Mouse (Mus musculus): Measurements from ENCODE around the gene Fam173a. TPM values are rescaled to one million over a fixed set of nuclear protein-coding genes. Genes with fewer than 3 reads are reported as not detected.

Gene Fam173a
- polyA plus RNA-seq, 1 experiment, result 26.0 TPM

DNA sequence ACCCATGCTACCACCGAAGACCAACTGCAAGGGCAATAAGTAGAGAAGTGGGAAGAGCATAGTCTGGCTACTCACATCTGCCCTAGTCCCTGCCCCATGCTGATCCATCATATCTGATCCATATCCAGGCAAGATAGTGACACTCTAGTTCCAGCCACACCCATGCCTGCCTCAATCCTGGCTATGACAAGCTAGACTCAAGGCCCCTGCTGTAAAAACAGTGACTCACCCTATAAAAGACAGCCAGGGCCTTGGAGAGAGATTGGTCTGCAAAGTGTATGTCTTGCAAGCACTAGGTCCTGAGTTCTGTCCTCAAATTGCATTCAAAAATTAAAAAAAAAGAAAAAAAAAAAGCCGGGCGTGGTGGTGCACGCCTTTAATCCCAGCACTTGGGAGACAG is 13.8 kb upstream of the Fam173a start:
- Histone ChIP-seq H3K36me3 (ENCODE audit: control insufficient read depth, insufficient read depth, low read length, poor library complexity, severe bottlenecking) (no peaks in the 10 kb centered on the region), H3K9me3 (replicated peaks; ENCODE audit: control insufficient read depth, insufficient read depth, low read length, poor library complexity, severe bottlenecking) (no peaks in the 10 kb centered on the region), H3K9ac (ENCODE audit: low read depth, poor library complexity, severe bottlenecking) (no peak overlapping the region), H3K4me1 (ENCODE audit: control insufficient read depth, insufficient read depth, low read length) (no peaks in the 10 kb centered on the region), H3K27ac (ENCODE audit: insufficient read depth, low read length) (no peak overlapping the region), H3K27me3 (ENCODE audit: control insufficient read depth, insufficient read depth, low read length, poor library complexity, severe bottlenecking) (no peaks in the 10 kb centered on the region), H3K4me3 (ENCODE audit: low read depth, low read length) (no peak overlapping the region)
- TF ChIP-seq EP300 (IDR thresholded peaks at IDR 0.05; ENCODE audit: insufficient read depth, low read depth, low read length) (no peak), POLR2A (IDR thresholded peaks at IDR 0.05; ENCODE audit: insufficient read depth, low read length) (no peak), CTCF (IDR thresholded peaks at IDR 0.05; ENCODE audit: low read depth, low read length) (no peak)

DNA sequence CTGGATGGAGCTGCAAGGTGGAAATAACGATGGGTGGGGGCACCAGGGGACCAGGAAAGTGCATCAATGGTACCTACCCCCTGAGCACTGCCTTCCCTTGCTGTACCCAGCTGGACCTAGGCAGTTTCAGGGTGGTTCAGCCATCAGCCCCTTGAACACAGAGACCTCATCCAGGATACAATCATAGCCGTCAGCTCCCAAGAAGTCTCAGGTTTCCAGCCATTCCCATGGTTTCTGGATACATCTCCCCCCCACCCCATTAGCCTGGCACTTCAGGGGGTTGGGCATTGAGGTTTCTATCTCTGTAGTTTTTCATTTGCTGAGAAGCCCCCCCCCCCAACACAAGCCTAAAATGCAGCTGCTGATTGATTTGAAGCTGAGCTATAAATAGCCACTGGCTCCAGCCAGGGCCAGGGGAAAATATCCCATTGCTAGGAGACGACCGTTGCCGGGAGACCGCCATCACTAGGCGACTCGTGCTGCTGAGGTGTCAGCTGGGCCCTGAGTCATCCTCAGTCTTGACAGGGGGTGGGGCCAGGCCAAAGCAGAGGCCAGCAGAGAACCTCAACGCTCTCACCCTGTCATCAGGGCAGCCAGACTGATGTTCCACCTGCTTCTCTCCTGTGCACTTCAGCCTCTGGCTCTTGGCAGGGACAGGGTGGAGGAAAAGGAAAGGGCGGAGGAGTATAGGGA is 10.3 kb upstream of the Fam173a start:
- TF ChIP-seq EP300 (IDR thresholded peaks at IDR 0.05; ENCODE audit: insufficient read depth, low read depth, low read length) (no peak), CTCF (IDR thresholded peaks at IDR 0.05; ENCODE audit: low read depth, low read length) (no peak), POLR2A (IDR thresholded peaks at IDR 0.05; ENCODE audit: insufficient read depth, low read length) (no peak)
- no peak overlapping the region for H3K27ac ChIP-seq (ENCODE audit: insufficient read depth, low read length)
- no peaks in the 10 kb centered on the region for H3K4me1 ChIP-seq (ENCODE audit: control insufficient read depth, insufficient read depth, low read length)
- no peaks in the 10 kb centered on the region for H3K9me3 ChIP-seq (replicated peaks; ENCODE audit: control insufficient read depth, insufficient read depth, low read length, poor library complexity, severe bottlenecking)
- H3K27me3 ChIP-seq (ENCODE audit: control insufficient read depth, insufficient read depth, low read length, poor library complexity, severe bottlenecking), result no peaks in the 10 kb centered on the region
- no peak overlapping the region for H3K4me3 ChIP-seq (ENCODE audit: low read depth, low read length)
- no peaks in the 10 kb centered on the region for H3K36me3 ChIP-seq (ENCODE audit: control insufficient read depth, insufficient read depth, low read length, poor library complexity, severe bottlenecking)
- no peak overlapping the region for H3K9ac ChIP-seq (ENCODE audit: low read depth, poor library complexity, severe bottlenecking)

DNA sequence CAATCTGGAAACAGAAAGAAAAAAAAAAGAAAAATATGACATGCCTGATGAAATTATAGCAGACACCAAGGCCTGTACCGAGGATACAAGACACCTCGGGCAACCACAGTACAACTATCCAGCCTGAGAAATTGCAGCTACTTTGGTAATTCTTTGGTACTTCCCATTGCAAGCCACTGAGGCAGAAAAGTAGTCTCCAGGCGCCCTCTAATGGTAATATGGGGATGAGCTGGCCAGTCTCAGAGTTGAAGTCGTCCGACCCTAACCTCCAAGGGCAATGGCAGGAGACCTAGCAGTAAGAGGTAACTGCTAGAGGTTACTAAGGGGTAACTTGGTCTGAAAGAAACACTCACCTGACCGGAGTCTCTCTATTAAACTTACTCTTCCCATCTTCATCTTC is 8.3 kb upstream of the Fam173a start:
- H3K4me1 ChIP-seq (ENCODE audit: control insufficient read depth, insufficient read depth, low read length), result no peaks in the 10 kb centered on the region
- H3K27me3 ChIP-seq (ENCODE audit: control insufficient read depth, insufficient read depth, low read length, poor library complexity, severe bottlenecking), result no peaks in the 10 kb centered on the region
- no peak overlapping the region for H3K27ac ChIP-seq (ENCODE audit: insufficient read depth, low read length)
- H3K9ac ChIP-seq (ENCODE audit: low read depth, poor library complexity, severe bottlenecking), result no peak overlapping the region
- H3K36me3 ChIP-seq (ENCODE audit: control insufficient read depth, insufficient read depth, low read length, poor library complexity, severe bottlenecking), result no peaks in the 10 kb centered on the region
- H3K4me3 ChIP-seq (ENCODE audit: low read depth, low read length), result no peak overlapping the region
- TF ChIP-seq CTCF (IDR thresholded peaks at IDR 0.05; ENCODE audit: low read depth, low read length) (peak; percentile 68), EP300 (IDR thresholded peaks at IDR 0.05; ENCODE audit: insufficient read depth, low read depth, low read length) (no peak)
- no peaks in the 10 kb centered on the region for H3K9me3 ChIP-seq (replicated peaks; ENCODE audit: control insufficient read depth, insufficient read depth, low read length, poor library complexity, severe bottlenecking)

DNA sequence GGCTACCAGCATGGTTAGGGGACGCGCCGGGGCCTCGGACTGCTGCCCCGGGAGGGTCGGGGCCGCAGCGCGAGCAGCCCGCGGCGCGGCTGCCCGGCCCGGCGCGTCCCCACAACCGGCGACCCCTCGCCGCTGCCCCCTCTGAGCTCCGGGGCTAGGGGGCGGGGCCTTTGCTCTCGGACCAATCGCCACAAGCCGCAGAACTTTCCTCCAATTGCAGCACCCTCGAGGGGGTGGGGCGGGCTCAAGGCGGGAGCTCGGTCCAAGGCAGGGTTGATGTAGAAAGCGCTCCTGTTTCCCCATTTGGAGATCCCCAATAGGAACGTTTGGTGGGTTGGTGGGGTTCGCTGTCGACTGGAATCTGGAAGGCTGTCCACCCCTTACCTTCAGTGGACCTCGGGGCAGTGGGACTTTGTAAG is 4.3 kb upstream of the Fam173a start, which contains the start of gene Metrn:
Gene Metrn (minus strand): TSS at position 186 of the 419 bp plus-strand sequence.
- Histone ChIP-seq H3K9me3 (replicated peaks; ENCODE audit: control insufficient read depth, insufficient read depth, low read length, poor library complexity, severe bottlenecking) (no peaks in the 10 kb centered on the region), H3K27ac (ENCODE audit: insufficient read depth, low read length) (peak within 1 kb of the TSS; percentile 23; the same call in 1 of the 2 replicates), H3K4me1 (ENCODE audit: control insufficient read depth, insufficient read depth, low read length) (peaks cover 4% of the 10 kb centered on the region), H3K36me3 (ENCODE audit: control insufficient read depth, insufficient read depth, low read length, poor library complexity, severe bottlenecking) (no peaks in the 10 kb centered on the region), H3K27me3 (ENCODE audit: control insufficient read depth, insufficient read depth, low read length, poor library complexity, severe bottlenecking) (no peaks in the 10 kb centered on the region), H3K9ac (ENCODE audit: low read depth, poor library complexity, severe bottlenecking) (peak within 1 kb of the TSS; percentile 81), H3K4me3 (ENCODE audit: low read depth, low read length) (peak within 1 kb of the TSS; percentile 76)
- TF ChIP-seq POLR2A (IDR thresholded peaks at IDR 0.05; ENCODE audit: insufficient read depth, low read length) (peak; percentile 54), EP300 (IDR thresholded peaks at IDR 0.05; ENCODE audit: insufficient read depth, low read depth, low read length) (no peak)

DNA sequence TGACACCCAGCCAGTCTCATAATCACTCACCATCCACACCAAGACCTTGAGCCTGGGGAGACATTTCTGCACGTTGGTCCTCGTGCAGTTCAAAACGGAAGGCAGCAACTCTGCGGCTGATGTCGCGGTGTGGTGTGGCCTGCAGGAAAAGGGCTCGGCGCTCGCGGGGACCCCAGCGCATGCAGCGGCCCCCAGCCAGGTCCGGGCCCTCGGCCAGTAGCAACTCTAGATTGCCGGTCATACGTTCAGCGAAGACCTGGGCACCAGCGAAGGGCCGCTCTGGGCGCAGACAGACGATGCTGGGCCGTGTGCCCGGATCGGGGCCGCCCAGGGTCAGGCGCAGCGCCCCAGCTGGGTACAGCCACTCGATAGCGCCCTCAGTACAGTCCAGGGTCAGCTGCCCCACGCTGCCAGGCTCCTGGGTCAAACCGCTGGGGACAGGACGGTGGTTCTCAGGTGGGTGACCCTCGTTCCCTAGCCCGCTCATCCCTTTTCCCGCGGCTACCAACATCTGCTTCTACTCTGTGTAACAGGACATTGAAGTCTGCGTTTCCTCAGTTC is 3.6 kb upstream of the Fam173a start:
- Histone ChIP-seq H3K27me3 (ENCODE audit: control insufficient read depth, insufficient read depth, low read length, poor library complexity, severe bottlenecking) (no peaks in the 10 kb centered on the region), H3K9ac (ENCODE audit: low read depth, poor library complexity, severe bottlenecking) (peak overlapping the region; percentile 81), H3K9me3 (replicated peaks; ENCODE audit: control insufficient read depth, insufficient read depth, low read length, poor library complexity, severe bottlenecking) (no peaks in the 10 kb centered on the region), H3K4me1 (ENCODE audit: control insufficient read depth, insufficient read depth, low read length) (peaks cover 4% of the 10 kb centered on the region), H3K27ac (ENCODE audit: insufficient read depth, low read length) (no peak overlapping the region), H3K4me3 (ENCODE audit: low read depth, low read length) (peak overlapping the region; percentile 76), H3K36me3 (ENCODE audit: control insufficient read depth, insufficient read depth, low read length, poor library complexity, severe bottlenecking) (no peaks in the 10 kb centered on the region)
- TF ChIP-seq CTCF (IDR thresholded peaks at IDR 0.05; ENCODE audit: low read depth, low read length) (no peak), POLR2A (IDR thresholded peaks at IDR 0.05; ENCODE audit: insufficient read depth, low read length) (no peak), EP300 (IDR thresholded peaks at IDR 0.05; ENCODE audit: insufficient read depth, low read depth, low read length) (no peak)

DNA sequence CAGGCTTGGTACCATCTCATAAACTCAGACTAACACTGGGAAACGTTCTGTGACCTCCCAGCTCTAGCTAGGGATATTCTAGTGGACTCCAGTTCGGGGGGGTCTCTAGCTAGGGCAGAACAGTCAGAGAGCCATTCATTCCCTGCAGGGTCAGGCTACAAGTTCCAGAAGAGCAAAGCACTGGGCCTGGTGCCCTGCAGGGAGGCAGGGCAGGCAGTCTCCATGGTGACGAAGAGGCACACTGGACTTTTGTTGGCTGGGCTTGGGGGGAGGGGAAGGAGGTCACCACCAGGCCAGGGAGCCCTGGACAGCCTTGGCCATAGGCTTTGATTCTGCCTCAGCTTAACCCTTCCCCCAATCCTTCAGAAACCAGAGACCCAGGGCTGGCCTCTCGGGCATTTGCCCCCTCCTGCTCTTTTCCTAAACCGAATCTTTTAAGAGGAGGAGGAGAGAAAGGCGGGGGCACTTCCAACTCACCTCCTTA is 3.0 kb upstream of the Fam173a start, which contains the start of gene AC134908.4:
Gene AC134908.4 (minus strand): TSS at position 51 of the 484 bp plus-strand sequence.
- peak within 1 kb of the TSS; percentile 81 for H3K9ac ChIP-seq (ENCODE audit: low read depth, poor library complexity, severe bottlenecking)
- peaks cover 4% of the 10 kb centered on the region for H3K4me1 ChIP-seq (ENCODE audit: control insufficient read depth, insufficient read depth, low read length)
- H3K9me3 ChIP-seq (replicated peaks; ENCODE audit: control insufficient read depth, insufficient read depth, low read length, poor library complexity, severe bottlenecking), result no peaks in the 10 kb centered on the region
- H3K4me3 ChIP-seq (ENCODE audit: low read depth, low read length), result peak within 1 kb of the TSS; percentile 76
- no peaks in the 10 kb centered on the region for H3K36me3 ChIP-seq (ENCODE audit: control insufficient read depth, insufficient read depth, low read length, poor library complexity, severe bottlenecking)
- no peak for TF ChIP-seq POLR2A (IDR thresholded peaks at IDR 0.05; ENCODE audit: insufficient read depth, low read length)
- TF ChIP-seq CTCF (IDR thresholded peaks at IDR 0.05; ENCODE audit: low read depth, low read length), result no peak
- H3K27me3 ChIP-seq (ENCODE audit: control insufficient read depth, insufficient read depth, low read length, poor library complexity, severe bottlenecking), result no peaks in the 10 kb centered on the region
- H3K27ac ChIP-seq (ENCODE audit: insufficient read depth, low read length), result no peak within 1 kb of the TSS
